Comparison of ENCODE assay signal across 7 mouse cellular contexts in genomic region chr7:118115877-118116568, GRCm38 (mm10). TPM values are rescaled to one million over a fixed set of nuclear protein-coding genes. Genes with fewer than 3 reads are reported as not detected.
A peak's percentile ranks its signal among the peaks of the same experiment; 100 is the strongest.
DNase-seq lines count a peak whose midpoint lies in the region; ATAC-seq and TF ChIP-seq lines count a peak whose summit lies in the region.

Gene Rps15a, minus strand, starts transcription at chr7:118116188.

- peak within 1 kb of the TSS; percentile 99 for H3K27ac ChIP-seq in embryonic facial prominence, embryonic 10.5 days (replicated peaks)
- peak within 1 kb of the TSS; percentile 80 for H3K27ac ChIP-seq in intestine, postnatal 0 days (ENCODE audit: low read depth, low read length)
- peak within 1 kb of the TSS; percentile 84 for H3K27ac ChIP-seq in midbrain, embryonic 12.5 days (replicated peaks)
- H3K27ac ChIP-seq in small intestine, adult 2 months (ENCODE audit: insufficient read depth, low read depth, low read length), result peak within 1 kb of the TSS; percentile 64

- intact Hi-C loops in left cerebral cortex, postnatal 4 days (cut with DNase I), result no loop called here

- WGBS in embryonic facial prominence, embryonic 10.5 days, result under 1% methylated on average over 40 of the region's 40 CpGs
- under 1% methylated on average over 40 of the region's 40 CpGs for WGBS in intestine, postnatal 0 days
- WGBS in midbrain, embryonic 12.5 days, result under 1% methylated on average over 40 of the region's 40 CpGs
- under 1% methylated on average over 40 of the region's 40 CpGs for WGBS in small intestine, adult 2 months

- H3K9me3 ChIP-seq in embryonic facial prominence, embryonic 10.5 days, result no peaks in the 10 kb centered on the region
- H3K9me3 ChIP-seq in intestine, postnatal 0 days (ENCODE audit: control insufficient read depth), result no peaks in the 10 kb centered on the region
- H3K9me3 ChIP-seq in midbrain, embryonic 12.5 days, result no peaks in the 10 kb centered on the region

- ATAC-seq in intestine, postnatal 0 days, result peak; percentile 81
- ATAC-seq in midbrain, embryonic 12.5 days (ENCODE audit: low FRiP score, low read depth), result peak; percentile 86

- peak; percentile 70 for TF ChIP-seq POLR2A in small intestine, adult 2 months (IDR thresholded peaks at IDR 0.05; ENCODE audit: low read depth, low read length)

- H3K27me3 ChIP-seq in embryonic facial prominence, embryonic 10.5 days (replicated peaks; ENCODE audit: low read depth, poor library complexity, severe bottlenecking), result no peaks in the 10 kb centered on the region
- no peaks in the 10 kb centered on the region for H3K27me3 ChIP-seq in intestine, postnatal 0 days (replicated peaks; ENCODE audit: control insufficient read depth, insufficient read depth, low read length)
- H3K27me3 ChIP-seq in midbrain, embryonic 12.5 days, result no peaks in the 10 kb centered on the region
- no peaks in the 10 kb centered on the region for H3K27me3 ChIP-seq in small intestine, adult 2 months (ENCODE audit: control insufficient read depth, insufficient read depth, low read length)

- H3K4me1 ChIP-seq in embryonic facial prominence, embryonic 10.5 days, result peaks cover 49% of the 10 kb centered on the region
- H3K4me1 ChIP-seq in intestine, postnatal 0 days (replicated peaks; ENCODE audit: control insufficient read depth, insufficient read depth, low read length), result peaks cover 6% of the 10 kb centered on the region; the same call in 1 of the 2 replicates
- H3K4me1 ChIP-seq in midbrain, embryonic 12.5 days, result peaks cover 46% of the 10 kb centered on the region
- H3K4me1 ChIP-seq in small intestine, adult 2 months (ENCODE audit: control insufficient read depth, insufficient read depth, insufficient read length, low read length), result peaks cover 18% of the 10 kb centered on the region; the same call in 1 of the 2 replicates

- peaks cover 76% of the 10 kb centered on the region for H3K36me3 ChIP-seq in embryonic facial prominence, embryonic 10.5 days (replicated peaks)
- peaks cover 51% of the 10 kb centered on the region for H3K36me3 ChIP-seq in intestine, postnatal 0 days (ENCODE audit: control insufficient read depth, insufficient read depth)
- peaks cover 66% of the 10 kb centered on the region for H3K36me3 ChIP-seq in midbrain, embryonic 12.5 days
- H3K36me3 ChIP-seq in small intestine, adult 2 months (ENCODE audit: control insufficient read depth, insufficient read depth, low read length), result peaks cover 60% of the 10 kb centered on the region

- DNase-seq in adrenal gland, postnatal 10 days, result peak; percentile 94
- peak; percentile 92 for DNase-seq in embryonic facial prominence, embryonic 10.5 days (ENCODE audit: low spot score)
- peak; percentile 73 for DNase-seq in gonadal fat pad, adult 2 months (ENCODE audit: low read depth)
- DNase-seq in left cerebral cortex, postnatal 4 days, result peak; percentile 95

- peak within 1 kb of the TSS; percentile 70 for H3K4me2 ChIP-seq in intestine, postnatal 0 days (replicated peaks; ENCODE audit: low read depth)
- peak within 1 kb of the TSS; percentile 92 for H3K4me2 ChIP-seq in midbrain, embryonic 12.5 days (replicated peaks)

- H3K4me3 ChIP-seq in embryonic facial prominence, embryonic 10.5 days, result peak within 1 kb of the TSS; percentile 99
- peak within 1 kb of the TSS; percentile 84 for H3K4me3 ChIP-seq in intestine, postnatal 0 days (ENCODE audit: low read depth, low read length)
- peak within 1 kb of the TSS; percentile 94 for H3K4me3 ChIP-seq in midbrain, embryonic 12.5 days
- peak within 1 kb of the TSS; percentile 91 for H3K4me3 ChIP-seq in small intestine, adult 2 months (ENCODE audit: low read depth, low read length)

- H3K9ac ChIP-seq in intestine, postnatal 0 days (ENCODE audit: low read depth, low read length), result peak within 1 kb of the TSS; percentile 97
- H3K9ac ChIP-seq in midbrain, embryonic 12.5 days (replicated peaks), result peak within 1 kb of the TSS; percentile 96

- peak; percentile 8 for TF ChIP-seq CTCF in intestine, postnatal 0 days (IDR thresholded peaks at IDR 0.05; ENCODE audit: low read depth)
- TF ChIP-seq CTCF in small intestine, adult 2 months (IDR thresholded peaks at IDR 0.05; ENCODE audit: extremely low read depth, insufficient read length, insufficient replicate concordance, low read depth, low read length), result no peak

RNA-seq across cellular contexts. Expression of gene Rps15a, which starts in this region (rescaled TPM):
- total RNA-seq in adrenal gland, postnatal 10 days (2021), result 100 to 1,000 TPM; 881 to 957 TPM
- 678 and 708 TPM in 2 replicates for polyA plus RNA-seq in embryonic facial prominence, embryonic 10.5 days (2016; fragmentation: Nextera tagmentation; extraction: Ambion mirVana)
- polyA plus RNA-seq in gonadal fat pad, adult 2 months (2012; rRNA removed), result 1,278 and 1,771 TPM in 2 replicates
- 433 and 466 TPM in 2 replicates for polyA plus RNA-seq in intestine, postnatal 0 days (2015; fragmentation: Nextera tagmentation; extraction: Ambion mirVana)
- total RNA-seq in left cerebral cortex, postnatal 4 days (2021), result 100 to 1,000 TPM; 738 to 789 TPM
- 523 and 525 TPM in 2 replicates for polyA plus RNA-seq in midbrain, embryonic 12.5 days (2016; fragmentation: Nextera tagmentation; extraction: Ambion mirVana)
- polyA plus RNA-seq in small intestine, adult 2 months (2012; rRNA removed), result 94.0 and 192 TPM in 2 replicates

Comparison
In these comparisons a context has a peak if more than half of its experiments do, and no peak if none do; other contexts are left out.
1. Peak in every context shown above with its lines: DNase-seq, ATAC-seq, H3K4me3 ChIP-seq and H3K27ac ChIP-seq.